Mouse (Mus musculus): ENCODE measurements around the gene Rin1. TPM values are rescaled to one million over a fixed set of nuclear protein-coding genes. Genes with fewer than 3 reads are reported as not detected.

Rin1 gene
- total RNA-seq, 2 experiments from 2014 or later = 3.5 to 3.6 TPM

DNA sequence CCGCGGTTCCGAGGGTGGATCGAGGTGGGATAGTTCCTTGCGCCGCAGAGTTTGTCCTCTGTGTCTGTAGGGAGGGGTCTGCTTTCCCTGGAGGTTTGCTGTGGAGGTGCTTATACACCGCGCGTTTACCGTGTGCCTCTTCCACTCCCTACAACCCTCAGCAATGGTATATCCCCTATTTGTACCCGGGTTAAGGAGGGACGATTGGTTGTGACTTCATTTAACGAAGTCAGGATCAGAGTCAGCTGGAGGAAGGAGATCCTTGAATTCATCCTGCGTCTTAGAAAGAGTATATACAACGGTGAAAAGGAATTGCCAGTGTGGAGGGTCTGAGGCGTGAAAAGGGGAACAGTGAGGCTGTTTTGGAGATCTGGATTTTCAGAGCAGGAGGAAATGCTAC lies 8.7 kb upstream of the Rin1 start:
- DNase-seq = no peak

DNA sequence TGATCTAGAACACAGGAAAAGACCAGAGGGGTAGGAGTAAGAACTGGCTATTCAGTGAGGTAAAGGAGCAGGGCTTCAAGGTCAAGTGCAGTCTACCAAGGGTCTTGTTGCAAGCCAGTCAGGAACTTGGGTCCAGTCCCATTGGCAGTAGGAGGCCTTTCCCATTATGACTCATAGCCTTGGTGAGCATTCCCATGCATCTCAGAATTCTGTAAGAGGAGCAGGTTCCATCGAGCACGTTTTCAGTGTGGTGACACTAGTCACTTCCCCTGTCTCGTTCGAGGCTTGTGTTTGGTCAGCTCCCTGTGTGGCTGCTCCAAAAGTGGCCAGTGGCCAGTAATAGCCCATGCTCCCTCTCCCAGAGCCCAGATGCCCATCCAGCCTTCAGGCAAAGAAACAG lies 4.8 kb upstream of the Rin1 start:
- no peak for DNase-seq

DNA sequence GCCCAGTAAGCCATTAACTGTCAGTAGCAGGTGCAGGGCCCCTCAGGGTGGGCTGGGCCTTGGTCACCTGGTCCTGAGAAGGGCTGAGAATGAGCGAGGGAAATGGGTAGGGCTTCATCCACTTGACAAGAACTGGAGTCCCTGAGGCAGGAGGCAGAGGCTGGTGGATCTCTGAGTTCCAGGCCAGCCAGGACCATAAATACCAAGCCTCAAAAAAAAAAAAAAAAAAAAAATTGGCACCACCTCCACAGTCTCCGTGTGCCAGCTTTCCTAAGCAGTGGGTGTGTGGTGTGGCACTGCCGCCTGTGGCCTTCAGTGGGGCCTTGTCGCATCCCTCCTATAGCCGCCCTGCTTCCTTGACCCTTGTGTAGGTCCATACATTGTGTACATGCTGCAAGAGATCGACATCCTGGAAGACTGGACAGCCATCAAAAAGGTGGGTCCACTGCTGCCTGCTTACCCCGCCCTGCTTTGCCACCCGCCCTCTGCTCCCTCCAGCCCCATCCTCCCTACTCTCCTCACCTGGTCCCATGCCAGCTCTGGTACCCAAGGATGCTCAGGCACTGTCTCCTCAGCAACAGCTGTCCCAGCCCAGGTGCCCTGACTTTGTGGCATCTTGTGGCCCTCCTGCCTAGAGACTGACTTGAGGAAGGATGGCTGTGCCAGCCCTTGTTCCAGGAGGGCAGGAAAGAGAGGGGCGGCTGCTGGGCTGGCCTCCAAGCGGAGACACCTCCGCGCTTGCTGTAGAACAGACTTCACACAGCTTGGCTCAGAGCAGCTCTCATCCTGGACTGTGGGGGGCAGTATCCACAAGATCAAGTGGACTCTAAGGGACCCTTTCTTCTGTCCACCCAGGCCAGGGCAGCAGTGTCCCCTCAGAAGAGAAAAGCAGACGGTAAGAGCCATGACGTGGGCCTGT lies 1.9 kb upstream of the Rin1 start:
- no peak for DNase-seq

DNA sequence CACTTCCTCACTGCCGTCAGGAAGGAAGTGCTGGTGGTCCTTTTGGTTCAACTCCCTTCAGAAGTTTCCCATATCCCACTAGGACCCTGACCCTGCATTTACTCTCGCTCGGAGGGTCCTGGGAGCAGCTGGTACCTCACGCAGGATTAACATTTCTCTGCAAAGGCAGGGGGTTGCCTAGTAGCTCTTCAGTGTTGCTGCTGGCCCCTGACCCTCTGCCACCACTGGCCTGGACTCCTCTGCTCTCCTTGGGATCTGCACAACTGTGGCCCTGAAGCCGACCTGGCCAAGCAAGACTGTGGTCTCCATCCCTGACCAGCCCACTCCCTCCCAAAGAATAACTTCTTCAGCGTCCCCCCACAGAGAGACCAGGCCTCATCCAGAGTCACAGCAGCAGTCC lies 956 bp upstream of the Rin1 start:
- DNase-seq = no peak

DNA sequence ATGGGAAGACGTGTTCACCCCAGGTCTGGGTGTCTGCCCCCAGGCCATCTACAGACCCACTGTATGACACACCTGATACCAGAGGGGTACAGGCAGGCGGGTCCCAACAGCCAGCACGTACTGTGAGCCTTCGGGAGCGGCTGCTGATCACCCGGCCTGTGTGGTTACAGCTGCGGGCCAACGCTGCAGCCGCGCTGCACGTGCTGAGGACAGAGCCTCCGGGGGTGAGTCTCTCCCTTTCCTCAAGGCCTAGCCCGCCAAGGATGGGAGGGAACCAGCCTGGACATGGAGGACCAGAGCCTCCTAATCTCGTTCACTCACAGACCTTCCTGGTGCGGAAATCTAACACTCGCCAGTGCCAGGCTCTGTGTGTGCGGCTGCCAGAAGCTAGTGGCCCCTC lies 750 bp downstream of the Rin1 start:
- peak; percentile 48 to 55 for DNase-seq

DNA sequence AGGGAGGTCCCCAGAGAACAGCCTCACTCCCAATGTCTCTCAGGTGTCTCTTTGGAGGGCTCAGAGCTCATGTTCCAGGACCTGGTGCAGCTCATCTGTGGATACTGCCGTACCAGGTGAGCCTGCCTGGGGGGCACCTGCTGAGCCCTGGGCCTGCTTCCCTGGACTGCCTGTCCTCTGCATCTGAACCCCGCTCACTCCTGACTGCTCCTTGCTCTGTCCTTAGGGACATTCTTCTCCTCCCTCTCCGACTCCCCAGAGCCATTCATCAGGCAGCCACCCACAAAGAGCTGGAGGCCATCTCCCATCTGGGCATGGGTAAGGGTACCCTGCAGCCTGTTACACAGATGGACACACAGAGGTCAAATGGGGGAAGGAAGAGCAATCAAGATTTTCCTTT lies 1.2 kb downstream of the Rin1 start:
- no peak for DNase-seq

DNA sequence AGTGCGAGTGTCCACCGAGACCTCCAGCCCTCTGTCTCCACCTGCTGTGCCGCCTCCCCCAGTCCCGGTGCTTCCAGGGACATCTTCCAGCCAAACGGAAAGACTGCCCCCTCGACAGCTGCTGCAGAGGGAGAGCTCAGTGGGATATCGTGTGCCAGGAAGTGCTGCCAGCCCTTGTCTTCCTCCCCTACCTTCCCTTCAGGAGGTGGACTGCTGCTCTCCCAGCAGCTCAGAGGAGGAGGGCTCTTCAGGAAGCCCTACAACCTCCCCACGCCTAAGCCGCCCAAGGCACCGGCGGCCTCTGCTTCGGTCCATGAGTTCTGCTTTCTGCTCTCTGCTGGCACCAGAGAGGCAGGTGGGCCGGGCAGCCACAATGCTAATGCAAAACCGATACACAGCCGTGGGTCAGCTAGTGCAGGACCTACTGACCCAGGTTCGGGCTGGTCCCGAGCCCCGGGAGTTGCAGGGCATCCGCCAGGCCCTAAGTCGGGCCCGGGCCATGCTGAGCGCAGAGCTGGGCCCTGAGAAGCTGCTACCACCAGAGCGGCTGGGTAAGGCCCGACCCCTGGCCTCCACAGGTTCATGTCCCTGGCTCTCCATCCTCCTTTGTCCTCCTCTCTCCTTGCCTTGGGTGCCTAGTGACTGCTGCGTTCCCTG lies 2.0 kb downstream of the Rin1 start:
- DNase-seq = no peak

DNA sequence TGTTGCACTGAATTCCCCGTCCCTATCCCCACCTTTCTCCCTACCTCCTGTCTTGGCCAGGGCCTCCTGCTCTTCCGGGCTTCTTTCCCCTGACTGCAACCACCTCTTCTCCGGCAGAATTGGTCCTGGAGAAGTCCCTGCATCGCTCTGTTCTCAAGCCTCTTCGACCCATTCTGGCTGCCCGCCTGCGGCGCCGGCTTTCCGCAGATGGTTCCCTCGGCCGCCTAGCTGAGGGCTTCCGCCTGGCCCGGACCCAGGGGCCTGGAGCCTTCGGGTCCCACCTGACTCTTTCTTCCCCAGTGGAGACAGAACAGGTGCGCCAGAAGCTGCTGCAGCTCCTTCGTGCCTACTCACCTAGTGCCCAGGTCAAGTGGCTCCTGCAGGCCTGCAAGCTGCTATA lies 2.6 kb downstream of the Rin1 start:
- no peak for DNase-seq

DNA sequence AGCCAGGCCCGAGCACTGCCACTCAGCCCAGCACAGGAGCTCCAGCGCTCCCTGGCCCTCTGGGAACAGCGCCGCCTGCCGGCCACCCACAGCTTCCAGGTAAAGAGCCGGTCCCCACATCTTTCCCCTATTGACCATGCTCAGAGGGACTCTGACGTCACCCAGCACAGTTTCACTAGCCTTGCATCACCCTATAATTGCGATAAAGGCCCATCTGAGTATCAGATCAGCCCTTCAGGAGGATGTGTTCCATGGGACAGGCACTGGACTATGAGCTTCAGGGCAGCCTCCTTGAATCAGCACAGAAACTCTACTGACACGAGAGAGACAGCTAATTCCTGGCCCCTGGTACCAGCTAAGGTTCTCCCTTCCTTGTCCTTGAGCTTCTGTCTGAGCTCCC lies 3.6 kb downstream of the Rin1 start:
- DNase-seq = peak; percentile 67 to 80

DNA sequence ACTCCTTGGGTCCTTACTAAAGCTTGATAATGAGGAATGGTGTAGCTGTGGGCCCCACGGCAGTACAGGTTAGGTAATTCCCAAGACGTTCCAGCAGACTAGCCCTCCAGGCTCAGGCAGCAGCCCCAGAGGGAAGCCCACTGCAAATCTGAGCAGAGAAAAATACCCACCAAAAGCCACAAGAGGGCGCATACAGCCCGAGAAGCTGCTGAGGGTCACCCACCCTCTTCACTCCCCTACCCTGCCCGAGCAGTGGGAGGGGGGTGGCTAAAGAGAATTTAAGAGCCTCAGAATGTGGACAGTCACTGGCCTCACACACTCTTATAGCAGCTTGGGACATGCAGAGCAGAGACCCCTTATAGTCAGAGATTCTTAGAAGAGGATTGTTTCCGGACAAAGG lies 6.0 kb downstream of the Rin1 start:
- no peak for DNase-seq

DNA sequence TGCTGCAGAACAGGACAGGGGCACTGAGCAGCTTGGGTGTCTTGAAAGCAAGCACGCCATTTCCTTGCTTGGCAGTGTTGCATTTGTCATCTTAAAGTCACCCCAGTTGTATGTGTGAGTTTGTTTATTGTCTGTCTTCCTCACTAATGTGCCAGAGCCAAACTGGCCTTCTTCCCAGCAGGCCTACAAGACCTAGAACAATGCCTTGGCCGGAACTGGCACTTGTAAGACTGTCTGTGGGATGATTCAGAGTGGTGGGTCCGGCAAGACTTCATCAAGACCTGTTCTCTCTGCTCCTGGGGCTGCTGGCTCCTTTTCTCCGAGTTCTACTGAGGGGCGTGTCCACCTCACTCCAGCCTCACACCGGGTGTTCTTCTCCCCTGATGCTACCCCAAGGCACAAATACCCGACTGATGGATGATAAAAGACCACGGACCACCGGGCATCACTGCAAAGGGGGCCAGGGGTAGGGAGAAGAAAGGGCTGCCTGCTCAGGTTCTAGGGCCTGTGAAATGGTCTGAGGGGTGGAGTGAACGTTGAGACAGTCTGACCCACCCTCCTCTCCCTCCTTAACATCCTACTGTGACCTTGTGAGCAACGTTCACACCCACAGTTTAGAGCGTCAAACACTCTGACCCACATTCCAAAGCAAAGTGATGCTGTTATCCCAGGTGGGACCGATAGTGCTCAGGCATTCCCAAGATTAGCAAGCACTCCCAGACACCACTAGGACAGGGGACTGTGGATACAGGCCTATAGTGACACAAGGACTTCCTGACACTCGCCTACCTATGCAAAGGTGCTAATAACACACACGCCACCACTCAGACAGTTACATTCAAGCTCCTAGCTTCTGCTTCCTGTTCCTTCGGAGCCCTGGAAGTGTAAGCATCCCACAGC lies 7.8 kb downstream of the Rin1 start:
- DNase-seq = no peak

DNA sequence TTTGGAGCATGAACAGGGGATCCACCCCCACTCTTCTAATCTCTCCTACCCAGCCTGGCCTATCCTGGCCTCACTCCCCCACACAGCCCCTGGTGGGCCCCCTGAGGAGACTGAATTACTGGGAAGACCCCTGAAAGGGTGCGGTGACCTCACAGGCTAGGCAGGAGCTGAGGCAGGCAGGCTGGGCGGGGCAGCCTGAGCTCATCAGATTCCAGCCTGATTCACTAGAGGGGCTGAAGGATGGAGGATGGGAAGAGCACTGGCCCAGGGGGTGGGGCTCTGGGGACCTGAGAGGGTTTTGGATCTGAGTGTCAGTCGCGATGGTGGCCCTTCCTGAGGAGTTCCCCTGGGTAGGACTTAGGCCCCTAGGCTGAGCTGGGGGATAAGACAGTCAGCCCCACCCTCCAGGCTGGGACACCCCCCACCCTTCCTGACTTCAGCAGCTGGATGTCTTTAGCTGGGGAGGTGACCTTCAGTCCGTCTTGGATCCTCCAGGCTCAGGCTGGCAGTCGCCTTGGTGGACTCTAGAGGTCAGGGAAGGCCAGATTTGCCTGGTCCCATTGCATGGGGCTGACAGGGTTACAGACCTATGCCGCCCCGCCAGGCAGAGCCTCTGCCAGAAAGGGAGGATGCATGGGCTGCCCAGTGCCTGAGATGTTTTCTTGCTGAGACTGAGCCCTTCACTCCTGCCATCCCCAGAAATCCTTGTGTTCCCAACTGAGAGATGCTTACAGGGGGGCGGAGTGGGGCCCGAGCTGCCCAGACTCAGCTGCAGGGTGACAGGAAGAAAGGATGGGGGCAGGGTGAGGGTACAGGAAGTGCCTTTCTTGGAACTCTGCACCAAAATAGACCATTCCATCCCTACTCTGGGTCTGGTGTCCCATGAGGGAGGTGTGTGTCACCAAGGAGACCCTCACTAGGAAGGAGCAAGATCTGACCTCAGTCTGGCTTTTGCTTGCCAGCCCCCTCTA lies 8.8 kb downstream of the Rin1 start:
- no peak for DNase-seq

DNA sequence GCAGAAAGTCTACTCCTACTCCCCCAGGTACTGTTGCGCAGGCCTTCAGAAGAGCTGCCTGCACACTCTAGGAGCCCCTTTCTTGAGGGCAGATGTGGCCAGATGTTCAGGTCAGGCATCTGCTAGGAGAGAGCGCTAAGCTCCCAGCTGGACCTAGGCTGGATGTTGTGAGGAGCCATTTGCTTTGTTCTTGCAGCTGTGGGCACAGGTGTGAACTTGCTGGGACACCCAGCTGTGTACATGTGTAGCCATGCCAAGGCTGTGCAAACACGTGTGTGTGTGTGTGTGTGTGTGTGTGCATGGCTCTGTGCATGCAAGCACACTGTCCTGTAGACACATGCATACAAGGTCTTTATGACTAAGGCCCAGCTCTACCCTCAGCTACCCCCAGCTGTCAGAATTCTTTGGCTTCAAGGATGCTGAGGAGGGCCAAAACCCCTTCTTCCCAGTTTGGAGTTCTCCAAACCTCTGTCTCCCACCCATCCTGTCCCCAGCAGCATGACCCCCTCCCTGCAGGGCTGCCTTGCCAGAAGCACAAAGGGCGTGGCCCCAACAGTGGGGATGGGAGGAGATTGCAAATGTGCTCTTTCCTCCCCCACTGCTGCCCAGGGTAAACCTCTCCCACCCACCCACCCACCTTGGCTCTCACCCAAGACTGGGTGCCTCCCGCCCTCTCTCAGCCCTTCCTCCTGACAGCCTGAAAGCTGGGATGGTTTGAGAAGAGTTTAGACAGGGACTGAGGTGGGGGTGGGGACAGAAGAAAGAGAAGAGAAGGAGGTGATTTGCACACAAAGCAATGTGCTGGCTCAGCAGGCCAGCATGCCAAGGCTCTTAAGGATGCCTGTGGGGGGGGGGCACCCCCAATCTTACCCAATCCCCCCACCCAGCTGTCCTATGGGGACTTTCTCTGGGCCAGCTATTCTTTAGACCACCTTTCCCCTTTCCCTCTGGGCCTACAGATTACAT lies 10.4 kb downstream of the Rin1 start:
- DNase-seq = no peak

DNA sequence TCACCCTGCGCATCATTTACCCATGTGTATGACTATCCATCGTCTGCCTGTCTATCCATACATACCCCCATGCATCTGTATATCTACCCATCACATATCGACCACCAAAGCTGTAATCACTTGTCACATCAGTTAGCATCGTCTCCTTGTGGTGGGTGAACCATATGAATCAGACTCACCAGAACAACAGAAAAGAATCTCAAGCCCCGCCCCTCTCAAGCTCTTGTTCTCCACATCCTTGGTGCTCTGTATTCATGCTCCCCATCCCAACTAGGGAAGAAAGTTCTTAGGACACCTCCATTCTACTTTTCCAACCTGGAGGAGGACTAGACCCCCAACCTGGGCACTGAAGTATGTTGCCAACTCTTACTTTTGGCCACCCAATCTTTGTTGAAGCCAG lies 11.8 kb downstream of the Rin1 start:
- no peak for DNase-seq

DNA sequence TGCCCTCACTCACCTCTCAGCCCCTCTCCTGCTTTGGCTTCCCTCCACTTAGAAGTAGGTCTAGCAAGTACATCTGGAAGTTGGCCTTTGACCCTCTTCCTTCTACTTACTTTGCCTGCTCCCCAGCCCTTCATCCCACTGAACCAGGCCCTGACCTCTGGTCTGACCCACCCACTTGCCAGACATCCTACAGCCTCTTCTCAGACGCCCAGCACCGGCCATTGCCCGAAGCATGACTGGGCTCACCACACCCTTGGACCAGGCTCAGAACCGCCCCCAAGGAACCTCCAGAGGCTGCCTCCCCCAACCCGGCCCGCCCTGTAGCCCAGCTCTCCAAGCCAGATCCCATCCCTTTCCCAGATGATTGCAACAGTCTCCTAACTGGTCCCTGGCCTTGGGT lies 12.2 kb downstream of the Rin1 start:
- DNase-seq = no peak

DNA sequence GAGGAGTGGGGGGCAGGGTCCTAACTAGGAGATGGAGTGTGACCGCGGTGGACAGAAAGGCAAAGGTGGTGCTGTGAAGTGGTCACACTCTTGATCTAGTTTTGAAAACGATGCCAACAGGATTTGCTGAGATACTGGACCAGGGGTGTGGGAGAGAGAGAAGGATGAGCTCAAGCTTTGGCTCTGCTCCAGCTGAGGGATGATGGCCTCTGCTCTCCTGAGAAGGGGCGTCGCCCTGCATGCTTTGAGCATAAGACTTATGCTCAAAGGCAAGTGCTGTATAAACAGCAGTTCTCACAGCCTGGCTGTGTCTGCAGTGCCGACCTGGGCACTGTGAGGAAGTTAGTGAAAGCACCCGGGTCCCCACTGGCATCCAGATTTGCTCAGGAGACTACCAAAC lies 14.8 kb downstream of the Rin1 start:
- no peak for DNase-seq

DNA sequence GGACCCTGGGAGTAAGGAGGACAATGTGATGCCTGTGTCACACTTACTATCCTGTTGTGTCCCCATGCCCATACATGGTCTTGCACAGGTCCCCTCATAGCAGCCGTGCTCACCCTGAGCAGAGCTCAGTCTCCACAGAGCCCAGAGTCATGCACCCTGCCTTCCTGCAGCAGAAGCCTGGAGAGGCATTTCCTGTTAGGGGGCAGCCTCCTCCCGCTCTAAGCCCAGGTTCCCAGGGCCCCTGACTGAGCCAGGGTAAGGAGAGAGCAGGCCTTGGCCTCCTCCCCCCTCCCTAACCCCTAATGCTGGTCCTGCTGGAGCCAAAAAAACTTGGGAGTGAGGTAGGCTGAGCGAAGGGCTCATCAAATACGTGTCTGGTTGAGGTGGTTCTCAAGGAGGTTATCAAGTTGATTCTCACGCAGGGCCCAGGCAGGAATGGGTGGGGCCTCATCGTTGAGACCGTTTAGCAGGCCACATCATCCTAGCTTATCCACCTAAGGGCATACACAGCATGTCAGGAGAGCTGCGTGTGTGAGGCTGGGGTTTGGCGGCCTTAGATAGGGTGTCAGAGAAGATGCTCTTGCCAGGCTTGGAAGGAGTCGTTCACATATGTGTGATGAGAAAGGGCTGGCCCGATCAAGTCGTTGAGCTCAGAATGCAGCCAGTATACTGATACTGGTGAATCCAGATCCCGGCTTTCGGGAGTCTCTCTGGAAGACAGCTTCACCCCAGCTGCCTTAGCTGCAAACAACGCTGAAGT lies 16.9 kb downstream of the Rin1 start:
- no peak for DNase-seq

DNA sequence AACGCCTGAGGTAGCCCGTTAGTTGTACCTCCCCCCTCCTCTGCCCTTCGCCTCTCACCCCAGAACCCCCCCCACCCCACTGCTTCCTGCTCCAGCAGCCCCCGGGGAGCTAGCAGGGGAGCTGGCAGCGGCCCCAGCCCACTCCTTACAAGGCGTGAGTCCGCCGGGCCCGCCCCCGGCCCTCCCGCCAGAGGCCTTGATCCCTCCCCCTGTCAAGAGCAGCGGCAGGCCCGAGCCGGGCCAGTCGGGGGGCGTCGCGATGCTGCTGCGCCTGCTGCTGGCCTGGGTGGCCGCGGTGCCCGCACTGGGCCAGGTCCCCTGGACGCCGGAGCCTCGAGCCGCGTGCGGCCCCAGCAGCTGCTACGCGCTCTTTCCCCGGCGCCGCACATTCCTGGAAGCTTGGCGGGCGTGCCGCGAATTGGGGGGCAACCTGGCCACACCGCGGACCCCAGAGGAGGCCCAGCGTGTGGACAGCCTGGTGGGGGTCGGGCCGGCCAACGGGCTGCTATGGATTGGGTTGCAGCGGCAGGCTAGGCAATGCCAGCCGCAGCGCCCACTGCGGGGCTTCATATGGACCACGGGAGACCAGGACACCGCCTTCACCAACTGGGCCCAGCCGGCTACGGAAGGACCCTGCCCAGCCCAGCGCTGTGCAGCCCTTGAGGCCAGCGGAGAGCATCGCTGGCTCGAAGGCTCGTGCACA lies 17.7 kb downstream of the Rin1 start, which contains the start of gene Cd248:
Gene Cd248, plus strand, starts transcription at position 212 of the 703 bp plus-strand sequence.
- peak; percentile 56 to 83 for DNase-seq
